Mouse (Mus musculus) heart, embryonic 11.5 days (tissue): ENCODE results near the gene Heatr3. TPM values are rescaled to one million over a fixed set of nuclear protein-coding genes. Genes with fewer than 3 reads are reported as not detected.
"Not testable (repeated sequence)": the region's sequence is repeated elsewhere in the genome, so short reads cannot be mapped to it uniquely, and the experiment has no call there.

Experiments used
- ATAC-seq: fragments of 200-750 bp; cut with Nextera tagmentation; replicated peaks from 2 replicates; pipeline ENCODE4 v1.8.0; 2017; ENCODE audit warnings: moderate library complexity; ENCODE audit not compliant: insufficient number of reproducible peaks, low FRiP score, low TSS enrichment
- H3K27ac ChIP-seq: fragments of 300-500 bp; sonication (generic); 2 replicates; pipeline ENCODE4 v1.5.1; 2014; ENCODE audit warnings: mild to moderate bottlenecking, low read depth, low read length
- H3K27me3 ChIP-seq: fragments of 300-500 bp; sonication (generic); 2 replicates; pipeline ENCODE4 v1.6.1; 2014; ENCODE audit warnings: mild to moderate bottlenecking, low read length, mixed read lengths; ENCODE audit not compliant: control insufficient read depth, insufficient read depth
- H3K36me3 ChIP-seq: fragments of 300-500 bp; sonication (generic); 2 replicates; pipeline ENCODE4 v1.6.1; 2014; ENCODE audit warnings: mild to moderate bottlenecking, low read length, moderate library complexity, mixed read lengths; ENCODE audit not compliant: control insufficient read depth, insufficient read depth
- H3K4me1 ChIP-seq: fragments of 300-500 bp; sonication (generic); 2 replicates; pipeline ENCODE4 v1.6.1; 2014; ENCODE audit warnings: low read length; ENCODE audit not compliant: control insufficient read depth, insufficient read depth
- H3K4me2 ChIP-seq: fragments of 300-500 bp; sonication (generic); 2 replicates; pipeline ENCODE4 v1.6.1; 2014; ENCODE audit warnings: mild to moderate bottlenecking, moderate library complexity
- H3K4me3 ChIP-seq: fragments of 300-500 bp; sonication (generic); 2 replicates; pipeline ENCODE4 v1.5.1; 2014; ENCODE audit warnings: low read depth, low read length
- H3K9ac ChIP-seq: fragments of 300-500 bp; sonication (generic); 2 replicates; pipeline ENCODE4 v1.6.1; 2014; ENCODE audit warnings: mild to moderate bottlenecking, low read depth, low read length, moderate library complexity
- H3K9me3 ChIP-seq: fragments of 300-500 bp; sonication (generic); replicated peaks from 2 replicates; pipeline ENCODE4 v1.6.1; 2016; ENCODE audit warnings: low read length; ENCODE audit not compliant: control insufficient read depth
- WGBS: fragments of 180-500 bp; shearing (Covaris S2); extraction: QIAGEN DNeasy Blood & Tissue Kit; methylation state at CpG from one replicate; pipeline ENCODE4 v1.1.7; 2014; ENCODE audit not compliant: insufficient replicate concordance; 5-methylcytosine and 5-hydroxymethylcytosine counted together
- polyA plus RNA-seq: library from polyadenylated mRNA; unstranded; fragments of >200 nt; fragmentation: Nextera tagmentation; extraction: Ambion mirVana; gene quantifications from 2 replicates; pipeline ENCODE4 v1.2.1, GENCODE M21; 2014

The Heatr3 gene
- polyA plus RNA-seq, 1 experiment from 2014 or later: 34.1 TPM

DNA sequence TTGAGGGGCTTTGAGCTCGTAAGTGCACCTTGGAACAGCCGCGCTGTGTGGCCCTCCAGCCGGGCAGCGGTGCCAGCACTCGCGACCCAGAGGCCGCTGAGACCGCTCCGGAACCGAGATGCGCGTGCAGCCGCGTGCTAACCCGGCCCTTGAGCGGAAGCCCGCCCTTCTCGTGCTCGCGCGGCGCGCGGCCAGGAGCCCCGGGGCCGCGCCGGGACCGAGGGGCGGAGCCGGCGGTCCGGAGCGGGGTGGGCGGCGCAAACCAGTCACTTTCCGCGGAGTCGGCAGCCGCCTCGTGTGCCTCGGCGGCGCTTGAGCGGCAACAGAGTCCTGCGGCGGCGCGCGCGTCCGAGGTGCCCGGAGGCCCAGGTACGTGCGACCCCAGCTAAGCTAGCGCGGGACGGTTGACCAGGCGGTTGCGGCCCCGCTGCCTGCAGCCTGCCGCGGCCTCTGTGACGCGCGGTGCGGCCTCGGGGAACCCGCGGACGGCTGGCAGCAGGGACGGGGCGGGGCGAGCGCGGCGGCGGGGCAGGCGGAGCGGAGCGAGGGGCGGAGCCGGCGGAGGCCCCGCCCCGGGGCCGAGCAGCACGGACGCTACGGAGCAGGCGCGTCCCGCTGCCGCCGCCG lies 61.4 kb downstream of the Heatr3 start, which contains the start of gene Tent4b:
Gene Tent4b (plus strand): TSS at position 269 of the 627 bp plus-strand sequence.
- H3K4me2 ChIP-seq: peak within 1 kb of the TSS; percentile 80
- no peaks in the 10 kb centered on the region for H3K27me3 ChIP-seq
- ATAC-seq: peak; percentile 94
- H3K9ac ChIP-seq: peak within 1 kb of the TSS; percentile 73
- under 1% methylated on average over 75 of the region's 97 CpGs for WGBS
- H3K4me1 ChIP-seq: peaks cover 18% of the 10 kb centered on the region
- peak within 1 kb of the TSS; percentile 98 for H3K27ac ChIP-seq
- H3K9me3 ChIP-seq: no peaks in the 10 kb centered on the region
- peak within 1 kb of the TSS; percentile 83 for H3K4me3 ChIP-seq
- H3K36me3 ChIP-seq: no peaks in the 10 kb centered on the region; the same call in 1 of the 2 replicates

DNA sequence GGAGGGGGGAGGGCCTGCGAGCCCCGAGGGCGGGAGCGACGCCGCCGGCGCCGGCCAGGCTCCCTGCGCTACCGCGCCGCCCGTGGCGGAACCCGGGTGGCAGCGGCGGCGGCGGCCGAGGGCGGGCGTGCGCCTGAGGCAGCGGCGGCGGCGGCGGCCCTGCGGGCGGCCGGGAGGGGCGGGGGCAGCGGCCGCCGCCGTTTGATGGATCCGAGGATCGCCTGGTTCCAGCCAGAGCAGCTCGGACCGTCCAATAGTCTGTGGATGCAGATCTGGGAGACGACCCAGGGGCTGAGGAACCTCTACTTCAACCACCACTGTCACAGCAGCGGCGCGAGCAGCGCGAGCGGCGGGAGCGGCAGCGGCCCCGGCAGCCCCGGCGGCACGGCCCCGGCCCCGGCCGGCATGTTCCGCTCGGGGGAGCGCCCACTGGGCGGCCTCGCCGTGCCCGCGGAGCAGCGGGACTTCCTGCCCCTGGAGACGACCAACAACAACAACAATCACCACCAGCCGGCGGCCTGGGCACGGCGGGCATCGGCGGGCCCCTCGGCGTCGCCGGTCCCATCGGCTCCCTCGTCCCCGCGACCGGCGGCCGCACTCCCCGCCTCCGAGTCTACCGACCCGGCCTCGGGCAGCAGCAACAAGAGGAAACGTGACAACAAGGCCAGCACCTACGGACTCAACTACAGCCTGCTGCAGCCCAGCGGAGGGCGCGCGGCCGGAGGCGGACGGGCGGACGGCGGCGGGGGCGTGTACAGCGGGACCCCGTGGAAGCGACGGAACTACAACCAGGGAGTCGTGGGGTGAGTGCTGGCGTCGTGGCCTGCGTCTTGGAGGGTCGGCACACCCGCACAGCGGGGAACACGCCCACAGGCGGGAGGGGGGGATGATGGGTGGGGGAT lies 62.3 kb downstream of the Heatr3 start:
- H3K4me1 ChIP-seq: peaks cover 21% of the 10 kb centered on the region
- H3K27ac ChIP-seq: peak overlapping the region; percentile 98
- H3K27me3 ChIP-seq: no peaks in the 10 kb centered on the region
- peak overlapping the region; percentile 73 for H3K9ac ChIP-seq
- peak overlapping the region; percentile 83 for H3K4me3 ChIP-seq
- WGBS: under 1% methylated on average over 99 of the region's 117 CpGs
- H3K4me2 ChIP-seq: peak overlapping the region; percentile 80
- peak; percentile 64 for ATAC-seq
- no peaks in the 10 kb centered on the region; the same call in 1 of the 2 replicates for H3K36me3 ChIP-seq
- no peaks in the 10 kb centered on the region for H3K9me3 ChIP-seq

GRCm38 (mm10) chr8:88200724-88201495 lies 63.3 kb downstream of the Heatr3 start:
- Histone ChIP-seq H3K36me3 (no peaks in the 10 kb centered on the region; the same call in 1 of the 2 replicates), H3K4me2 (peak overlapping the region; percentile 80), H3K4me1 (peaks cover 21% of the 10 kb centered on the region), H3K4me3 (peak overlapping the region; percentile 83), H3K27ac (no peak overlapping the region), H3K9ac (peak overlapping the region; percentile 73), H3K9me3 (no peaks in the 10 kb centered on the region), H3K27me3 (no peaks in the 10 kb centered on the region)
- 20% methylated on average over 10 of the region's 10 CpGs for WGBS
- no peak for ATAC-seq

GRCm38 (mm10) chr8:88201641-88202040 lies 64.0 kb downstream of the Heatr3 start:
- no peak for ATAC-seq

GRCm38 (mm10) chr8:88206016-88206415 lies 68.4 kb downstream of the Heatr3 start:
- no peak for ATAC-seq
- Histone ChIP-seq H3K4me2 (no peak overlapping the region), H3K4me3 (no peak overlapping the region), H3K4me1 (peaks cover 14% of the 10 kb centered on the region), H3K36me3 (no peaks in the 10 kb centered on the region; the same call in 1 of the 2 replicates), H3K9me3 (no peaks in the 10 kb centered on the region), H3K9ac (no peak overlapping the region), H3K27me3 (no peaks in the 10 kb centered on the region), H3K27ac (no peak overlapping the region)
- WGBS: 86% methylated on average over 9 of the region's 9 CpGs

More at GRCm38 (mm10) chr8:88201641-88202040, 64.0 kb downstream of the Heatr3 start:
- H3K4me2 ChIP-seq: peak overlapping the region; percentile 80
- no peak overlapping the region for H3K27ac ChIP-seq
- H3K27me3 ChIP-seq: no peaks in the 10 kb centered on the region
- 39% methylated on average over 3 of the region's 3 CpGs for WGBS
- H3K9me3 ChIP-seq: no peaks in the 10 kb centered on the region
- H3K4me1 ChIP-seq: peaks cover 21% of the 10 kb centered on the region
- no peaks in the 10 kb centered on the region; the same call in 1 of the 2 replicates for H3K36me3 ChIP-seq
- H3K9ac ChIP-seq: no peak overlapping the region
- H3K4me3 ChIP-seq: no peak overlapping the region

DNA sequence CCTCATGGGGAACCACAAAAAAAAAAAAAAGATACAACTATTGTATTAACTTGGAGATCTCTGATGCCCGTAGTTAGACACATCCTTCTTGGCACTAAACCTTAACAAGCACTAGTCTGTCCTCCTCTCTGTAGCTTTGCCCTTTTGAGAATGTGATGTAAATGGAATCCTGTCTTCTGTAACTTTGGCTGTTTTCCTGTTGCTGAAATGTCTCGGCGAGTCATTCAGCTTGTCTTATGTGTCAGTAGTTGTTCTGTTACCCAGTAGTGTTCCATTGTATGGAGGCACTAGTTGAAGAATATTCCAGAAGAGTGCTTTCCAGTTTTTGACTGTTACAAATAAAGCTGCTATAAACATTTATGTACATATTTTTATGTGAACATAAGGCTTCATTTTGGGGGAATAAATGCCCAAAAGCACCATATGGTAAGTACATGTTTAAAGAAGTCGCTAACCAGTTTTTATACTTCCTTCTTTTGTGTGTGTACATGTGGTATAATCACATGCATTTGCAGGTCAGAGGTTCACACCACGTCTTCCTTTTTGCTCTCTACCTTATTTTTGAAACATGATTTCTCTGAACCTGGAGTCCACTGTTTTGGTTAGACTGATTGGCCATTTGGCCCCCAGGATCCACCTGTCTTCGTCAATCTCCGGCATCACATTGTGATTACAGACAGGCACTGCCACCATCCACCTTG lies 69.6 kb downstream of the Heatr3 start:
- no peak overlapping the region for H3K4me2 ChIP-seq
- ATAC-seq: no peak
- no peaks in the 10 kb centered on the region; the same call in 1 of the 2 replicates for H3K36me3 ChIP-seq
- 87% methylated on average over 7 of the region's 7 CpGs for WGBS
- no peaks in the 10 kb centered on the region for H3K27me3 ChIP-seq
- H3K9me3 ChIP-seq: no peaks in the 10 kb centered on the region
- H3K4me1 ChIP-seq: peaks cover 3% of the 10 kb centered on the region; the same call in 1 of the 2 replicates
- H3K4me3 ChIP-seq: no peak overlapping the region
- no peak overlapping the region for H3K9ac ChIP-seq
- no peak overlapping the region for H3K27ac ChIP-seq

- H3K4me1 ChIP-seq, H3K4me3 ChIP-seq, H3K36me3 ChIP-seq, H3K9ac ChIP-seq, H3K9me3 ChIP-seq, H3K27me3 ChIP-seq, H3K4me2 ChIP-seq, H3K27ac ChIP-seq, ATAC-seq: not testable (repeated sequence)
- 84% methylated on average over 5 of the region's 6 CpGs for WGBS
Observed at GRCm38 (mm10) chr8:88209930-88210827, 72.5 kb downstream of the Heatr3 start.
